Mouse (Mus musculus) frontal cortex, postnatal 25 days (tissue): ENCODE data around the gene Gm6588.

Experiments used
- DNase-seq, 2 experiments: peaks; one replicate each; pipeline ENCODE4 v3.0.0; 2022; ENCODE audit warnings: low spot score in 2 of 2

The Gm6588 gene

DNA sequence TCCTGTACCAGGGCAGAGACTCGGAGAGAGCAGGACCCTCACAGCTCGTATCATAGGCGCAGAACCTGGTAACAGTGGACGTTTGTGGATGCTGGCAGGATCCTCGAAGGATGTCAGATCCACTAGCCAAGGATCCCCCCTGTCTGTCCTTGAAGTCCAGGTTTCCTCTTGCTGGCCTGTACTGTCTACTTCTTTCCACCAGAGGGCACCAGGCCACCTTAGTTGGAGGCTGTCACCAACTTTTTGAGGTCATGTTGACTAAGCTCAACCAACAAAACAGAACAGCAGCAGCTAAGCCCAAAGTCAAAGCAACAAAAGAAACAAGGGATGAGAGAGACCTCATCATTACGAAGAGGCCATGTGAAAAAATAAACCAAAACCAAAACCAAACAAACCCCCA lies 20.9 kb downstream of the Gm6588 start:
- DNase-seq, result peak; percentile 38 to 55

DNA sequence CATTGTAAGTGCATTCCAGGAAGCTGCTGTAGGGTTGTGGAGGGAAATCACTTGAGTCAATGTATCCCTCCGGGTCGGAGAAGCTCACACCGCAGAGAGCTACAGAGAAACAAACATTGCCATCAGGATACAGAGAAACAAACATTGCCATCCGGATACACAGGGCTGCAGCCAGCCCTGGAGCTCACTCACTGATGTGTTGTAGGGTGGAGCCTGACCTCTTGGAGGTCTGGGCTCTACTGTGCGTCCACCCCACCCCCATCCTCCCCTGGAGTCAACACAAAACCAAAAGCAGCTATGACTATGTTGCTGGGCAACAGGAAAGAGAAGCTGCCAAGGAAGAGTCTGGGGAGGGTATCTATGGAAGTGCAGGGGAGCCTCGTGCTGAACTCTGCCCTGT lies 24.2 kb downstream of the Gm6588 start:
- DNase-seq, result no peak

DNA sequence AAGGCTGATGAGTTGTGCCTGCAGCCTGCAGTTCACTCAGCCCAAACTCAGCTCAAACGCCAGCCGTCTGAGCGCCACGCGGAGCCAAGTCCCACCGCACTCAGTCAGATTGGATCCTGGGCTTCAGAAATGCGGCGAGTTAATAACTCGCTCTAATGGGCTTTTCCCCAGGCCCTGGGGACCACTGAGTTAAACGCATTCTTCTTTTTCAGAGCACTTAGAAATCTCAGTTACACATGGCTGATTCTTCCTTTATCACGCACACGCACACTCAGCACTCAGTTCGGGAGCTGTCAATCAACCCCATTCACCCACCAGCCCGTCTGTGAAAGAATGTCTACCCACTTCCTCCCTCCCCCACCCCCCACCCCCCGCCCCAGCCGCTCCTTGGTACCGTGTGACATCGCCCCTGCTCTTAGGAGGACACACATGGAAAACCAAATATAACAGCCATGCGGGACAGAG lies 32.8 kb downstream of the Gm6588 start:
- no peak for DNase-seq

DNA sequence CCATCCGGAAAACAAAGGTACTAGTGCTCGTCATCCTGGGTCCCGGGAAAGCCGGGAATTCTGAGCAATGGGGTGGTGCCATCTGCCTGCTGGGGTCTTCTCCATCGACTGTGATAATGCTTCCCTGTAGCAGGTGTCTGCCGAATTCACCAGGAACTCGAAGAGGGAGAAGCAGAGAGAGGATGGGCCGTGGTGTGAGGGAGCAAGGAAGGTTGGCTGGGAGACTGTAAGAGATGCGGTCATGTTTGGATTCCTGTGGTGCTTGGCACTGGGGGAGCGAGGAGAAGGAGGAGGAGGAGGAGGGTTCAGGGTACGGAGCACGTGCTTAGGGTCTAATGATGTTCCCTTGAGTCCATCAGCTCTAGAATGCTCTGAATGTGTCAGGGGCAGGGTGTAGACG lies 33.3 kb downstream of the Gm6588 start:
- DNase-seq, result no peak

DNA sequence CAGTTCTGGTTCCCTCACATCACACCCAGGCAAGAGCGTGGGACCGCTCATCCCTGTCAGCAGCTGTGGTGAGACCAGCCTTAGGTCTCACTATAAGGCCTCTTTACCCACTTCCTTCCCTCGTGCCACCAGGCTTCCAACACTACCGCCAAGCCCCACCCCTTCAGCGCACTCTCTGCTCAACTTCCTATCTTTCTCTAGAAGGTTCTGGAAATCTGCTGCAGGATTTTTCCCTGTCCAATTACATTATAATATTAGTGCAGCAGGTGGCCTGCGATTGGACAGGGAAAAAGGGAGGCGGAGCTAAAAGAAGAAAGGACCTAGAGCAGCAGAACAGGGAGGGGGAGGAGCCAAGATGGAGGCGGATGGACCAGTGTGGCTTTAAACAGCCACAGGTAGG lies 33.8 kb downstream of the Gm6588 start:
- no peak for DNase-seq

DNA sequence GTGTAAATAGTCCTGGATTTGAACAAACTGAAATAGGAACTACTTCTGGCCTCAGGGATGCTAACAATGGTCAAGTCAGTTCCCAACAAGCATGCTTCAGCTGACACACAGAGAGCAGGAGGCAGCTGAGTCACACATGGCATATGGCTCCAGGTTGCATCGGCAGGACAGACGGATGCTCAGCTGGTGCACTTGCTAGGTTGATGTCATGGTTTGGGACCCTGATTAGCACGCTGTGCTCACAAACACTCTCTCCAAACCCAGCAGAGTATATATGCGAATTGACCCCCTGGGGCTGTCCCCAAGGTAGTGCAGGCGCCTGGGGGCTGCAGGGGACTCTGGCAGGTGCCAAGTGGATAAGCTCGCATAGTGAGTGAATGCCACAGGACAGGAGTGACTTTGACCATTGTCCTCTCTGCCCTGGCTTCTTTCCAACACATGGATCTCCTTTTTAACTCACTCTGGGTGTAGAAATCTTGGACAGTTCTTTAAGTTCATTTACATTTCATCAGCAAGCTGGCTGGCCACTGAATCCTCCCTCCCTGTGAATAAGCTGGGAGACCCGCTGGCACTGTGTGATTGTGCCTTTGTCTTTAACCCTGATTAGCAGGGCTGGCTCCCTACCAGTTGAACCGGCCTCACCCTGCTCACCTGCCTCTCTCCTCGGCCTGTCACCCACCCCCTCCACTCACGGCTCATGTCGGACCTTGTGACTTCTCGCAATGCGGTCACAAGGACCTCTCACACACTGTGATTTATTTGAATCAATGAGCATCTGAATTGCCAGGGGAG lies 35.9 kb downstream of the Gm6588 start:
- no peak for DNase-seq

DNA sequence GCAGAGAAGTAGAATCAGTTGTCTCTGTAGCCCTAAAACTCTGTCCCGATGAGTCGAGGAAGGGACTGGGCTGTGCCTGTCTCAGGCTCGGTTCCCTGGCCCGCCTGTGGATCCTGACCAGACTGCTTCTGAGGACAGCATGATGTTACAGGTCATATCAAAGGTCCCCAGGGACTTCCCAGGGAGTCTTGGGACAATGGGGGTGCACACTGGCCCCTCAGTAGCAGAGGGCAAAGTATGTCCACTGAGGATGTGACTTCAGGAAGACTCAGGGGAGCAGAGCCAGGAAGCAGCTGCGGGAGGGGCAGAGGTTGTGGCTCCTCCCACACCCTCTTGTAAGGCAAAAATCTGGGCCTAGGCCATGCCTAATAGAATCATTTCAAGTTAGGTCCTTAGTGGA lies 37.2 kb downstream of the Gm6588 start:
- no peak for DNase-seq

DNA sequence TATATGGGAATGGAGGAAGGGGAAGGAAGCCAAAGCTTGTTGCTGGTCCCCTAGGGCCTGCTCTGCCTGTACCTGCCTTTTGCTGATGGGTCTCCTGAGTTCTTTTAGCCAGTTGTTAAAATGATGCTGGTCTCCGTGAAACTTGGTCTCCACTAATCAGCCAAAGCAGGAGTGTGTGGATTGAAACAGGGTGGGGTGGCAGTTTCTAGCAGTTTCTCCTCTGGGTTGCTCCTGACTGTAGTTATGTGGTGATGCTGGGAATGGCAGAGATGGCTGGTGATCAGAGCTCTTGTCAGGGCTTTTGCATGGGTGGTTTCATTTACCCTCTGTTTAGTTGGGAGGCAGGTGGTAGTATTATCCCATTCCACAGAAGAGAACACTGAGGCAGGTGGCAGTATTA lies 38.3 kb downstream of the Gm6588 start:
- DNase-seq, result no peak

DNA sequence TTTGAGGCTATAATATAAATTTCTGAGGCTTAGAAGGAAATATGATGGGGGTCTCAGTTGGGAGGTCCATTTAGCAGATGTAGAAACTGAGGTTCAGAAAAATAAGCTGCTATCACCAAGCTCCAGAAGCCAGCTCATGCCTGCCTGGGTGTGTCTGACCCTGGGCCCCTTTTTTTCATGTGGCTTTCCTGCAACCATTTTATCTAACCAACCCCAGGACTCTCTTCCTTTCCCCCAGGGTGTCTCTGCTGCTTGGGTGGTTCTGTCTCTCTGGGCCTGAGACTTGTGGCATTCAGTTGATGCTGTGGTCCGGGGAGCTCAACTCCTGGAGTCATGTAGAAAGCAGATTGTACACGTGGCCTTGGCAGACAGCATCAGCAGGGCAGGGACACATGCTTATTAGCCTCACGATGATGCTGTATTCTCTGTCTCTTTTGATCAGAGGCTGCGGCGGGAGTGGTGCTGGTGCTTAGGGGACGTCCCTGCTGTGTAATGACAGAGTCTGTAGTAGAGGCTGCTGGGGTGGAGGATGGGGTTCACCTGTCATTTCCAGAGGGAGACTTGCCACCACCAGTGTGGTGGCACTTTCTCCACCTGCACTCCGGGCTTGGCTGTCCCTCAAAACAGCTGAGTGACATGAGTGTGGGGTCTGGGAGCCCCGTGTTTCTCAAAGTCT lies 39.0 kb downstream of the Gm6588 start:
- DNase-seq, result no peak

DNA sequence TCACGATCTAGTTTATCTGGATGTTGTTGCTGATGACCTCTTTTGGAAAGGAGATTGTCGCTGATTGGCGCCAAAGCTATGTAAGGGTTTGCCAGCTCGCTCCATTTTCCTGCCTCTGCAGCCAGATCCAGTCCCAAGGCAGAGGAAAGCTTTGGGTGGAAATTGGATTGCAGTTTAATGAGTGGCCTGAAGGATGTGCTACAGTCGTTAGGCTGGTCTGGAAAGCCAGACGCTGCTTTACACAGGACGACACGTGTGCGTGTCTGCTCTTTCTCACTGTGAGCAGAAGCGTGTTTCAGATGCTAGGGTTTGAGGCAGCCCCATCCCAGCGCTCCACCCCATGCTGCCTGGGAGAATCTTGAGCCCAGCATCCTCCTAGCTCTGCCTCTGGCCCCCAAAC lies 42.3 kb downstream of the Gm6588 start:
- DNase-seq, result no peak

DNA sequence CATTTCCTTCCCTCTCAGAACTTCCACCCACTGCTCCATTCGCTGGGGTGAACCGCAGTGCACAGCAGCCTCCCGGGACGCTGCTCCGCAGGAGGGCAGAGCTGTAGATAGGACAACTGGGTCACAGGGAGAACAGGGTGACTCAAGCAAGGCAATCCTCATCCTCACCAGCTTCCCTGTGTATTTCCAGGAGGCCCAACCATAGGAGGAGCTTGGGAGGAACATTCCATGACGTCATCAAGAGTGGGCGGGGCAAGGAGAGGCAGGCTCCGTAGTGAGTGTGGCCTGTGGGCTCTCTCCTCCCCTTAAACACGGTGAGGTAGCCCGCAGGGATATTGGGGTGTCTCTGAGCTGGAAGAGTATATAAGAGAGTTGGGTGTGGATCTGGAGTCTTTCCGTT lies 44.3 kb downstream of the Gm6588 start:
- DNase-seq, result peak in 1 of 2 experiments; percentile 46

DNA sequence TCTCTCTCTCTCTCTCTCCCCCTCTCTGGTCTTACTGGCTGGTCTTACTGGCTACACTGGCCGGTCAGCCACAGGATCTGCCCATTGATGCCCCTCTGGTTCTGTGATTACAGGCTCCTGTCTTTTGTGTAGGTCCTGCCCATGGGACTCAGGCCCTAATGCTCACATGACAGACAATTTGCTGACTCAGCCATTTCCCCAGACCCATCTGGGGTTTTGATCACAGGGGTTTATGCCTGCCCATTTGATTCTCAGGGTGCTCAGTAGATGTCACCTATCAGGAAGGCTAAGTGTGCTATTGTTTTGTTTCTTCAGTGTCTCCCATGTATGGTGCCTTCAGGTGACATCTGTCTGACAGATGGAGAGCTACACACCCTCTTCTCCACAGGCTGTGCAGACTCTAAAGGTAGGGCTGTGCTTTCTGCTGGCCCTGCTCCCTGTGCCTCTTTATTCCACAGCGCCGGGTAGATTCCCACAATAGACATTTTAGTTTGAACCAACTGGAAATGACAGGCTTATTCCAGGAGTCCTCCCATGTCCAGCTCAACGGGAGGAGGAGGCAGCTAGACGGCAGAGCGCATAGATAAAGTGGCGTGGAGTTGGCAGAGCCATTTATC lies 47.6 kb downstream of the Gm6588 start:
- no peak for DNase-seq

DNA sequence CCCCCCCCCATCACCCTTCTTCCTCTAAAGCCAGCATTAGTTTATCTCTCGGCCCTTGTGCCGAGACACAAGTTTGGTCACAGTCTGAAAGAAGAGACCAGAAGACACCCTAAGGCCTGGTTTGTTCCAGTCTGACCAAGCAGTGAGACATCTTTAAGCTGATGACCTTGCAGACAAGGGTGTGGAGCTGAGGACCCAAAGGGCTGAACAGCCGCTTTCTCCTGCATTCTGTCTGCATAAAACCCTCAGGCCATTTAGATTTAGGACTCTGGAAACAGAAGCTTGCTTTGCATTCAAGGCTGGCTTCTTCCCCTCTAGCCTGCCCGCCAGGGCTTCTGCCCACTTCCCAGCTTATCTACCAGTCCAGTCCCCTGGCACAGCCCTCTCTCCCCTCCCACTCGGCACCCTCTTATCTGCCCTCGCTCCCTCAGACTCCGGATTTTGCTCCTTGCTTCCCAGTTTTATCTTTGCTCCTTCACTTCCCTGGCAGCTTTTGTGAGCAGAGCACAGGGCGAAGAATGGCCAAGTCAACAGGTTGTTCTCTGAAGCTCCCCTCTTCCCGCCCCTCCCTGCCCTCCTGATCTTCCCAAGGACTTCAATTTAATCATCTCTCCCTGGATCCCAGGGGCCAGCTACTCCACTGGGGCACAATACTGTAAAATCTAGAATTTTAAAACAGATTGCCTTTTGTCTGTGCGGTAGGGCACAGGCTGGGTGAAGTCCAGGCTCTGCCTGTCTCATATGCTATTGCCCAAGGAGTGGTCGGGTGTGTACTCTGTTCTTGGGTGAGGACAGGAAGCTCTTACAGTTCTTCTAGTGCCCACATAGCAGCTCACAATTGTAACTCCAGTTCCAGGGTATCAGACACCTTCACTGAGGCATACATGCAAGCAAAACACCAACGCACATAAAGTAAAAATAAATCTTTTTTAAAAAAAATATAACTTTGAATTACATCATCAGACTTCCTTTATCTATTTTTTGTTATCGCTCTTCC lies 50.0 kb downstream of the Gm6588 start:
- DNase-seq, result no peak

DNA sequence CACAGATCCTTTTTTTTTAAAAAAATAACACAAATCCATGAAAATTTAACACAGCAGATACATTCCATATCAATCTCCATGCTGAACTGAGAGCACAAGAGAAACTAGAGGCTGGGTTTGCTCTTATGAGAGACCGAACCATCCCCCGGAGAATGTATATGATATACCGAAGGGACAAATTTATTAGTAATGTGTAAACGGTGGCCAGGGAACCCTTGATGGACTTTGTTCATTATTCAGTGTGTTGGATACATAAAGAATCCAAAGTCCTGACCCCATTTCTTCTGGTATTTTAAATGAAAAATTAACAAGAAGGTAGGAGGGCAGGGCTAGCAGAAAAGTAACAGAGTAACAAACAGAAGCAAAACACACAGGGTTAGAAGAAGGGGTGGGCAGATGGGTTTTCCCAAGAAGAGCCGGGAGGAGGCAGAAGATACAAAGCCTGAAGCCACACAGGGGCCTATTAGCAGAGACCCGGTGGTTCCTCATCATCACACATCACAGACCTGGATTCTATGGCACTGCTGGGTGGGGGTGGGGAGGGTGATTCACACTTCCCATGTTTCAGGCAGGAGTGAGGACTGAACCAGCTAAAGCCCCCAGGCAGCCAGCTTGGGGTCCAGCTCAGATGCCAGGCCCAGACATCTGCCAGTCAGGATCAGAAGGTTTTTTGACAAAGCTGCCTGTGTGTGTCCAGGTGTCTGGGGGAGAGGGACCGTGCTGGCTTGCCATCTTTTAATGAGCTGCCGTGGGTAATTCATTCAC lies 50.9 kb downstream of the Gm6588 start:
- no peak for DNase-seq
